Mouse (Mus musculus): Measurements from ENCODE around the gene Rrp9.
"Not testable (repeated sequence)": the region's sequence is repeated elsewhere in the genome, so short reads cannot be mapped to it uniquely, and the experiment has no call there.

The Rrp9 gene

DNA sequence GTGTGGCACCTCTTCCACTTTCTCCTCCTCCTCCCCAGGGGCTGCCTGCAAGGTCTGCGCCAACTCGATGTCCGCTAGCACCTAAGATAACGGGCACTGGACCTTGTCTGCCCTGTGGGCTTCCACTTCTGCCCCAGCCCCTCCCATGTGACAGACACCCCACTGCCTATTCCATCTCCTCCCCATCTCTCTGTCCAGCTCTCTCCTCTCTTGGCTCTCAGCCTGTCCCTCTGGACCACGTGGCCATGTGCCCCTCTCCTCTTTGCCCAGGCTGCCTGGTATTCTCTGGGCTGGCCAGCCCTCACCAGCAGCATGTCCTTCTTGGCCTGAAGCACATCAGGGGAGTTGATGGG, 2.0 kb upstream of the Rrp9 start:
- no peak for DNase-seq (ENCODE audit: low read depth, low spot score)

DNA sequence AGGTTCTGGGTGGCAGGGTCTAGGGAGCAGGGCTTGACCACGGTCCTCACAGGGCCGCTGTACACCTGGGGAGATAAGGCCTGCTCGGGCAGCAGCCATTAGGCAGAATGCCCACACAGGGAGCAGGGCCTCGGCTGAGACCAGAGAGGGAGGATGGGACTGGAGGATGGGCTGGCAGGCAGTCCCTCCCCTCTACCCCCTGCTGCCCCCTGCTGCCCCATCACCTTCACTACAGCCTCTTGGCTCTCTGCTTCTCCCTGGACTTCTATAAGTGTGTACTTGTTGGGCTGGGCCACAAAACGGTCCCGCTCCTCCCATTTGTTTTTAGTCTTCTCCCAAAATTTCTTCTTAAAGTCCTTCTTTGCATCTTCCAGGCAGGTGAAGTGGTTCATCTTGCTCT, 1.3 kb upstream of the Rrp9 start:
- DNase-seq (ENCODE audit: low read depth, low spot score): peak; percentile 71

DNA sequence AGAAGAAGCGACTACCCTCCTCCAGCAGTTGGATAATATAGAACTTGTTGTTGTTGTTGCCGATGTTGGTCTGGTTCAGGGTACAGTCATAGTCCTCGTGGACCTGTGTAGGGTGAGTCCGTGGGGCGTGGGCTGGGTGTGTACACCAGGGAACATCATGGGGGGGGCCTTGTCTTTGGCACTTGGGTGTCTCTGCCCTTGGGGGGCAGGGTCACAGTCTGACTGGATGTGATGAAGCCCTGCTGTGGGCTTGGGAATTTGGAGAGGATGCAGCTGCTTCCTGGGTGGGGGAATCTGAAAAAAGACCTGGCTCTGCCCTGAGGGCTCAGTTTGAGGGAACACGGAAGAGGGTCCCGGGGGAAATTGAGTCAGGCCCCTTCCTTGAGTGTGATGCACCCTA, 717 bp upstream of the Rrp9 start:
- DNase-seq (ENCODE audit: low read depth, low spot score): peak; percentile 15

DNA sequence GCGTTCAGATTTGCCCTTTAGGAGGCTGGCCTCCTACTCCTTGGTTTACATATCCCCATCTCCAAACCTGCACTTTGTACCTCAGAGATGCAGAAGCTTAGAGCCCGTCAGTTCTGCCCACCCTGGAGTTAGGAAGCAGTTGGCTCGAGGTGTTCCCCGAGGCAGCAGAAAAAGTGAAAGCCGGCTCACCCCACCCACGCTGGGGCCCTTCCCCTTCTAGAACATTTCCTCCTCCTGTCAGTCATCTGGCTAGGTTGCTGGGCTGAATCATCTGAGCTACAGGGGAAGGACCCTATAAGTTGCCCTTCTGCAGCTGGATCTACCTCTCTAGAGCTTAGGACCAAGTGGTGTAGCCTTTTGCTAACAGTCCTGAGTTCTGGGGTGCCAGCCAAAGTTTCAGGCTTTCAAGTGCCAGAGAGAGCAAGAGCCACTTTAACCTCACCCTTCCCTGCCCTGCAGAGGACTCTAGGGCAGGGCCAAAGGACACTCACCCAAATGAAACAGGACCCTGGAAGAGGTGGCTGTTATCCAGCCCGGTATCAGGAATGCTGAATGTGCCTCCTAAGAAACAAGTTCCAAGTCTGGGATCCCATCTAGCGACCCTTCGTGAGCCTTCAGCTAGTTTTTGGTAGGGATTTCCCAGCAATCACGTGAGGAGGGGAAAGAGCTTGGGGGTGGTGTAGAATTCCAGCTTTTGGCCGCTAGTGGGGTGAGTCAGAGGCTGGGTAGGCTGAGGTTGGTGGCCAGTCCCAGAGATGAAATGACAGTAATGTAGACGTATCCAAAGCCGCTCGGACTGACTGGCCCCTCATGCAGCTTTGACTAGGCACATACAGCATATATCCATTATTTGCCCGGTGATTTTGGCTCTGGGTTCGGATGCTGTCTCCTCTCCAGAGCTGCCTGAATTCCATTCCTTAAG, 500 bp downstream of the Rrp9 start:
- peak; percentile 78 for DNase-seq (ENCODE audit: low read depth, low spot score)

DNA sequence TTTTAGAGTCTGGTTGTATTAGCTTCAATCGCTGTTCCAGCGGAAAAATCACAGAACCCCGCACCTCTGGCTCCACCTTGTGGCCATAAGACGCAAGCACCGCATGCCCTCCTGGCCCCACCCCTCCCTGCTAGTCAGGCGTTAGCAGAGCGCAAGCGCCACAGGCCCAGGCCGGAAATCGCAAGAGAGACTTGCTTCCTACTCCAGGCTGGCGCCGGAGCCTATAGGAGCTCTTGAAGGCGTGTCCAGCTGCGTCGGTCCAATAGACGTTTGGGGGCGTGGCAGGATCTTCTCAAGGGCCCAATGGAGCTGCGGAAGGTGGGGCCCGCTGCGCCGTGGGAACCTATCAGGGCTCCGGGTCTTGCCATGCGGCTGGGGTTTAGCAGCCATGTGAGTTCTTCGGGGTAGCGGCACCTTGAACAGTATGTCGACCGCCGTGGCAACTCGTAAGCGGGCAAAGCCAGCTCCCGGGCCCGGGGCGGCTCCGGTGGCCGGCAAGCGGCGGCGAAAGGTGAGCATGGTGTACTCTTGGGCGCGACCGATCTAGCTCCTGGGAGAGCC, 1.2 kb downstream of the Rrp9 start, which contains the start of gene Parp3:
TSS of gene Parp3 (minus strand) at position 26 of the 561 bp plus-strand sequence.
- DNase-seq (ENCODE audit: low read depth, low spot score): peak; percentile 100

DNA sequence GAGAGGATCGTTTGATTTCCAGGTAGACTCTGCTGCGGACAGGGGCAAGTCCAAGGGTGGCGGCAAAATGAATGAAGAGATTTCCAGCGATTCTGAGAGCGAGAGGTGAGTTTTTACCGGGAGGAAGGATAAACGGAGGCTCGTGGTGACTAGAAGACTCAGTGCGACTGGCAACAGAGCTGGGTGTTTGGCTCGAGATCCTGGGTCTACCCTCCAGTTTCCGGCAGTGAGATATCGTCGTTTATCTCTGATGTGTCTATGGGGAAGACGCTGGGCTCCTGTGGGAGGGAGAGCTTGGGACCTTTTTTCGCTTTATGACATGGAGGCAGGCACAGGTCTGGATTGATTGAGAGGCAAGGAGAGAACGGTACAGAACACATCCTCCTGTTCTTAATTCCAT, 1.9 kb downstream of the Rrp9 start:
- DNase-seq (ENCODE audit: low read depth, low spot score): peak; percentile 31

DNA sequence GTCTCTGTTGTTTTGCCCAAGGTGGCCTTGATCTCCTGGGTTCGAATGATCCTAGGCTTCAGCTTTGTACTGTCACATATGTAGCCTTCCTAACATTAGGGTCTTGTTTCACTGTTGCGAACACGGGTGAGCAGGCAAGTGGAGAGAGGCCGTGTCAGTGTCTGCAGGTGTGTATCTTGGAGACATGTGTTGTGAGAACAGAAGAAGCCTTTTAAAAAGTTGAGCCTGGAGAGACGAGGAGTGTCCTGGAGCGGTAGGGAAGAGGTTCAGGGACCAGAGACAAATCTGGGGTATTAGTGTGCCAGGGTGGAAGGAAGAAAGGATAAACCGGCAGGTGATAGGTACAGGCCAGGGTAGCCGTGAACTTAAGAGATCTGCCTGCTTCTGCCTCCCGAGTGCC, 2.3 kb downstream of the Rrp9 start:
- no peak for DNase-seq (ENCODE audit: low read depth, low spot score)

DNA sequence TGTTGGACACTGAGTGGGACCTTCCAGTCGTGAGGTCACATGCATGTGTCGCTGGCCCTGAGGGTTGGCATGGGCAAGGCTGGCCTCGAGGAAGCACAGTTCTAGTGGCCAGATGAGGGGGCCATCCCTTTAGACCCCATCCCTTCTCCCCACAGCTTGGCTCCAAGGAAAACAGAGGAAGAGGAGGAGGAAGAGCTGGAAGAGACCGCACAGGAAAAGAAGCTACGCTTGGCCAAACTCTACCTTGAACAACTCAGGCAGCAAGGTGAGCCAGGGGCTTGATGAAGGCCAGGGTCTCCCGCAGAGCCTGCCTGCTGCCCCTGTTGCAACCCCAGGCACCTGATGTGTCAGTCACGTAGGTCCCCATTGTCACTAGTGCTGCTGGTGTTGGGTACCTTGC, 4.8 kb downstream of the Rrp9 start:
- no peak for DNase-seq (ENCODE audit: low read depth, low spot score)

DNA sequence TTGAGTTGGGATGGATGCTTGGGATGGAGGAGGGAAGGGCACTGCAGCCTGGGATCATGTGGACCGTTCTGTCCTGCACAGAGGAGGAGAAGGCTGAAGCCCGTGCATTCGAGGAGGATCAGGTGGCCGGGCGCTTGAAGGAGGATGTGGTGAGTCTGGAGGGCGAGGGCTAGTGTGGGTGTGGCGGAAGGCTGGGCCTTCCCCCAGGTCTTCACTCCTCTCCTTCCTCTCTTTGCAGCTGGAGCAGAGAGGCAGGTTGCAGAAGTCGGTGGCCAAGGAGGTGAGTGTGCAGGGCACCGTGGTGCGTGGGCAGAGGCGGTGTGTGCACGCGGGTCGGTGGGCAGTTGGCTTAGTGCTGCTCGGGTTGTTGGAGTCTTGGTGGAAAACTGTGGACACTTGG, 5.3 kb downstream of the Rrp9 start:
- peak; percentile 30 for DNase-seq (ENCODE audit: low read depth, low spot score)

DNA sequence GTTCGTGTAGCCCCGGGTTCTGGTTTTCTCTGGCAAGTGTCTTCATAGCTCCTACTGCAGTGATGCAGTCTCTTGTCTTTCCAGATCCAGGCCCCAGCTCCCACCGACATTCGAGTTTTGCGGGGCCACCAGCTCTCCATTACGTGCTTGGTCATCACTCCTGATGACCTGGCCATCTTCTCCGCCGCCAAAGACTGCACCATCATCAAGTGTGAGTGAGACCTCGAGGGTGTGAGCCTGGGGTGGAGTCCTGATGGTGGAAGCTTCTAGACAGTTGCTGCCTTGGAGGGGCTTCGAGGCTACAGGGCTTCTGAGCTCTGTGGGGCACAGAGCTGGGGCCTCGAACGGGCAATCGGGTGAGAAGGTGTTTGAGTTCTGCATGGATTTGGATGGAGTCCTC, 5.9 kb downstream of the Rrp9 start:
- DNase-seq (ENCODE audit: low read depth, low spot score): no peak

DNA sequence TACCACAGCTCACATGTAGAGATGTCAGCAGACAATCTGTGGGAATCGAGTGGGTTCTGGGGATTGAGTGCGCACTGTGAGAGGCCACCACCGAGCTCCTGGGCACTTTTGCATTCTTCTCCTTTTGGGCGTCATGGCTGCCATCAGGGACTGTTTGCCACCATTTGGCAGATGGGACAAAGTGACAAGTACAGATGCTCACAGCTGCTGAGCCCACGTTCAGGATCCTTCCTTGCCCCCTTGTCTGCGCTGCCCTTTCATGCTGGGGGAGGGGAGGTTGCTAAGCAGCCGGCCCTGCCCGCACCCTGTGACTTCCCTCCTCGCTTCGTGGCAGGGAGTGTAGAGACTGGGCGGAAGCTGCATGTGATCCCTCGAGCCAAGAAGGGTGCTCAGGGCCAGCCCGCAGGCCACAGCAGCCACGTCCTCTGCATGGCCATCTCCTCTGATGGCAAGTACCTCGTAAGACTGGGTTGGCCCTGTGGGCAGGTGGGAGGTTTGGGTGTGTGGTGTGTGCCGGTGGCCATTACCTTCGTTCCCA, 6.9 kb downstream of the Rrp9 start:
- no peak for DNase-seq (ENCODE audit: low read depth, low spot score)

DNA sequence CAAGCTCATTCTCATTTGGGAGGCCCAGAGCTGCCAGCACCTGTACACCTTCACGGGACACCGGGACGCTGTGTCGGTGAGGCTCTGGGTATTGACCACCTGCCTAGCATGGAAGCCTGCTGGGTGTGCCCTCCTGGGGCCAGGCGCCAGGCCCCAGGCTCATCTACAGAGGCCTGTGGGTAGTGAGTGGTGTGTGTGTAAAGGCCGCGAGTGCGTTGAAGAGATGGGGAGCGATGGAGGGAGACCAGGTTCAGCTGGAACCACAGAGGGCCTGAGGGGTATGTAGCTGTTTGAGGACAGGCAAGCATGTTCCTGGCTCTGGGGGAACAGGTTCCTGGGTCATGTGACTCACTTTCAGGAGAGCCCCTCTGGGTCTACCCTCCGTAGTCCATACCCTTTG, 7.4 kb downstream of the Rrp9 start:
- DNase-seq (ENCODE audit: low read depth, low spot score): no peak

DNA sequence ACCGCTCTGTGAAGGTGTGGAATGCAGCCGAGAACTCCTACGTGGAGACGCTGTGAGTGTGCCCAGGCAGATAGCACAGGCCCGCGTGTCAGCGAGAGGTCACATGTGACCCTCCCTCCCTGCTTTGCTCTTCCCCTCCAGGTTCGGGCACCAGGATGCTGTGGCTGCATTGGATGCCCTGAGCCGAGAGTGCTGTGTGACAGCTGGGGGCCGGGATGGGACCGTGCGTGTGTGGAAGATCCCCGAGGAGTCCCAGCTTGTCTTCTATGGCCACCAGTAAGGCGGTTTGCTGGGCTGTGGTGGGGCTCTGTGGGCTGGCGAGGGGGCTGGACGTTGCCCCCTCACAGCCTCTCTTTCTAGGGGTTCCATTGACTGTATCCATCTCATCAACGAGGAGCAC, 7.8 kb downstream of the Rrp9 start:
- no peak for DNase-seq (ENCODE audit: low read depth, low spot score)

DNA sequence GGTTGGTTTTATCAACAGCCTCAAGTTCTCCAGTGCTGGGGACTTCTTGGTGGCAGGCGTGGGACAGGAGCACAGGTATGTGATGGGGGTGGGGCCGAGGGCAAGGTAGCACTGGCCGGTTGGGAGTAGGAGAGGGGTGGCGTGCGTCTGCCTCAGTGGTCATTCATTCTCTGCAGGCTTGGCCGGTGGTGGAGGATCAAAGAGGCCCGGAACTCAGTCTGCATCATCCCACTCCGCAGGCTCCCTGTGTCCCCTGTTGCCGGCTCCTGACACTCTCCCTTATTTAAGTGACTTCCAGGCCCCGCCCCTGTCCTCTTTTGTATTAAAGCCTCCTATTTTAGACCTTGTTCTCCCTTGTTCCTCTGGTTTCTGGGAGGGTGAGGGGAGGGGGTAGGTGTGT, 9.3 kb downstream of the Rrp9 start:
- no peak for DNase-seq (ENCODE audit: low read depth, low spot score)

DNA sequence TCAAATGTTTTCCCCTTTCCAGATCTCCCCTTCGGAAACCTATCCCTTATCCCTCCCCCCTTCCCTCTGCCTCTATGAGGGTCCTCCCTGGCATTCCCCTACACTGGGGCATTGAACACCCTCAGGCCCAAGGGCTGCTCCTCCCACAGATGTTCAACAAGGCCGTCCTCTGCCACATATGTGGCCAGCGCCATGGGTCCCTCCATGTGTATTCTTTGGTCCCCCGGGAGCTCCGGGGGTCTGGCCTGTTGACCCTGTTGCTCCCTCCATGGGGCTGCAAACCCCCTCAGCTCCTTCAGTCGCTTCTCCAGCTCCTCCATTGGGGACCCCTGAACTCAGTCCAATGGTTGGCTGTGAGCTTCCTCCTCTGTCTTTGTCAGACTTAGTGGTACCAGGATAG, 11.8 kb downstream of the Rrp9 start:
- DNase-seq (ENCODE audit: low read depth, low spot score): not testable (repeated sequence)

DNA sequence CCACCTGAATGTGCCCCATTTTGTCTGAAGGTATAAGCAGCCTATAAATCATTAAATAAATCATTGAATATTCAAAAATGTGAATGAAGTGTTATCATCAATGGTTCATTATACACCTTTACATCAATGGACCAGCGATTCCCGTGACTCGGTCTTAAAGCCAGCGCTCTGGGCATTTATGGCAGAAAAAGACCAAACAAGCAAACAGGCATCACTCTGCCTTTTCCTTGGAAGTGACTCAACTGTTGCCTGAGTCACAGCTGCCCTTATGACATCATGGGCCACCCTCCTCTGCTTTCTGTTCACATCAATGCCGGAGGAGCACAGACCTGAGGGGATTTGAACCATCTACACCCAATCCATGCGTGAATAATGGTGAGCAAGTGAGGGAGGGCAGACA, 23.9 kb downstream of the Rrp9 start, which contains the start of gene Iqcf1:
TSS of gene Iqcf1 (plus strand) at position 301 of the 400 bp plus-strand sequence.
- DNase-seq (ENCODE audit: low read depth, low spot score): no peak

DNA sequence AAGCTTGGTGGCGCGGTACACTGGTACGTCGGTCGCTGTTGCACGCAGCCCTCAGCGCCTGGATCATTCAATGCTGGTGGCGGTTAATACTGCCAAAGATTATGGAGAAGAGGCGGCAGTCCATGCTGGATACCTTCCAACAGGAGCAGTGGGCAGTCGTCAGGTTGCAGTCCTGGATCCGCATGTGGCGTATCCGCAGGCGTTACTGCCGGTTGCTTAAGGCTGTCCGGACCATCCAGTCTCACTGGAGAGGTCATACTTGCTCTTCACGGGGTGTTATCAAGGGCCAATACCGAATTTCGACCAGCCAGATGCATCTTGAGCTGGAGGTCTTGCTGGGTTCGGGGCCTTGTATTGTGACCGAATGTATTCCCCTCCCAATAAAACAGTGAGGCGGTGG, 26.1 kb downstream of the Rrp9 start:
- no peak for DNase-seq (ENCODE audit: low read depth, low spot score)

DNA sequence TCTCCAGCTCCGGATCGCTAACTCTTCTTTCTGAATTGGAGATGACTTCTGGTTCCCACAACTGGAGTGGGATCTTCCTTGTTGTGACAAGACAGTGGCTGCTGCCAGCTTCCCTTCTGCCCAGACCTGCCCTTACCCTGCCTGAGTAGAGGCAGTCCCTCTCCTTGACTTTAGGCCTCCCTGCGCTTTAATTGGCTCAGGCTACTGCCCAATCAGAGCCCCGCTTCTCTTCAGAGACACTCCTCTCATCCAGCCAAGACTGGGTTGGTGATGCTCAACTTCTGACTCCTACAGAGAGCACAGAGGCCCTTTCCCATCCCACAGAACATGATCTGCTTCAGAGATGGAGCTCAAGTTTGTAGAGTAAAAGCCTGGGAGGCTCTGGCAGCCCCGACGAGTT, 28.5 kb downstream of the Rrp9 start:
- no peak for DNase-seq (ENCODE audit: low read depth, low spot score)

DNA sequence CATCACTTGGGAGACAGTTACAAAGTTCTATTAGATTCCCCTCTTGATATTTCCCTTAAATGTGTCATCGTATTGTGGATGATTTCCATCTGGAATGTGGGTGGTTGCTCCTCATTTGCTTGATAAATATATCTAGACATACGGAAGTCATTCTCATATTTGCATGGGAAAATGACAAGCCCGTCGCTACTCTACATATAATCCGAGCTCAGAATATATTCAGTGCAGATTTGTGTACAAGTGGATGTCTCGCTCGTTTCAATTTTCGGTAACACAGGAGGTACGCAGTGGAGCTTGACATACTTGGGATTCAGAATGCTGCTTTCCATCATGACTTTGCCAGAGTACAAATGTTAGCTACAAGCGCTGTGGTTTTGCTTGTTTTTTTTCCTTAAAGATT, 33.6 kb downstream of the Rrp9 start:
- DNase-seq (ENCODE audit: low read depth, low spot score): no peak

DNA sequence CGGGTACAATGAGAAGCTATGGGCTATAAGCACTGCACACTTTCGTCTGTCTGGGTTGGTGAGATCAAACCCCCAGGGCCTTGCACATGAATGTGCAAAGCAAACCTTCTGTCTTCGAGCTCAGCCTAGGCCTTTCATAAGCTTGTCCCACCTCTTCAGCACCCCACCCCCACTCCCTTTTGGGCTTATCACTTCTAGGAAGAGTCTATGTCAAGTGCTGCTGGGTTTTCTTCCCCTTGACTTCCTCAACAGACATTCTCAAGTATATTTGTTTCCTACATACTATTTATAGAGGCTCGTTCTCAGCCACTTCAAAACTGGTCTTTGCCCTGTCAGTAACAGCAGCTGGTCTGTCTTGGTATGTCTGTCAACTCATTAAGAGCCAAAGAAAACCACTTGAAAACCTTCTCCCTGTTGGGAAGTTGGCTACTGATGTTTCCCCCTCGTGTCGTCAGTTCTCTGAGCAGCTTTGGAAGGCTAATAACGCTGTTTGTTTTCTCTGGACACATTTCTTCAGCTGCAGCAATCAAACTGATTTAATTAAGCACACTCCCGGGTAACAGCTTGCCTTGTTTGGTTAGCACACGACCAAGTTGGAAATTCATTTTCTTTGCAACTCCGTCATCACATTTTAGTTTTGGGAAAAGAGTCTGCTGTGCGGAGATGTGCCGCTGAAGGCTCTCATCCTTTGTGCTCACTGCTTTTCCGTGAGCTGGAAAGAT, 37.1 kb downstream of the Rrp9 start:
- no peak for DNase-seq (ENCODE audit: low read depth, low spot score)

DNA sequence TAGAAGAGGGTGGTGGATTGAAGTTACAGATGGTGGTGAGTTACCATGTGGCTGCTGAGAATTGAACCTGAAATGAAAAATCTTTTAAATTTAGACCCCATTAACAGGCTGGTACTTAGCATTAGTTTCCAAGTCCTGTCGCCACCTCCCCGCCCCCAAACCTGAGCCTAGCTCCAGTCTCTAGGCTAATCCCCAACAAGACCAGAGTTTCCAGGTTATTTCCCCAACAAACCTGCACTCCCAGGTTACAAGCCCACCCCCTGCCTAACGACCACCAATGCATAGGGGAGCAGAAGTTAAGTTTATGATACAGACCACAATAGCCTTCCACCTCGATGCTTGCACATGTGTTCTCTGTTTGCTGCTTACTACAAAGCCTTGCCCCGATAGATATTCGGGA, 37.8 kb downstream of the Rrp9 start:
- DNase-seq (ENCODE audit: low read depth, low spot score): no peak

DNA sequence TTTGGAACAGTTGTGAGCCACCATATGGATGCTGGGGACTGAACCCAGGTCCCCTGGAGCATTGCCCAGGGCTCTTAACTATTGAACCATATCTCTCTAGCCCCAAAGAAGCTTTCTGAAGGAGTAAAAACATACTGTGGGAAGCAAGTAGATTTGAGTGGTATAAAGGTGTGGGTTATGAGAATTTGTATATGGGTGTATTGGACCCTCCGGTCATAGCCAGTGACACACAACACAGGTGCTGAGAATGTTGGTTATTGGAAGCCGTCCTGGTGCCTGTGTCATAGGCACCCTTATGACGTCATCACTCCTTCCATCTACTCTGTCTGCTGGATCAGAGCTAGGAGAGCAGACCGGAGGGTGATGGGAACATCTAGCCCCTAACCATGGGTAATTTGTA, 38.5 kb downstream of the Rrp9 start, which contains the start of gene Iqcf5:
TSS of gene Iqcf5 (plus strand) at position 301 of the 400 bp plus-strand sequence.
- DNase-seq (ENCODE audit: low read depth, low spot score): no peak
